Mouse (Mus musculus): ENCODE results near the gene Rab34.

- TF ChIP-seq CTCF (IDR thresholded peaks at IDR 0.05; ENCODE audit: low read depth, low read length) = no peak
- TF ChIP-seq POLR2AphosphoS5 (IDR thresholded peaks at IDR 0.05; ENCODE audit: insufficient replicate concordance, low read depth, low read length) = no peak
- TF ChIP-seq TAL1 (conservative IDR thresholded peaks at IDR 0.05; ENCODE audit: low read depth, low read length) = no peak
- TF ChIP-seq GATA2 (IDR thresholded peaks at IDR 0.05; ENCODE audit: borderline replicate concordance, low read depth, low read length) = no peak
- TF ChIP-seq GATA1 (IDR thresholded peaks at IDR 0.05; ENCODE audit: borderline replicate concordance, low read length) = no peak
Observed at GRCm38 (mm10) chr11:78146168-78146567, 42.1 kb upstream of the Rab34 start.

Measured in G1E (cell line).